8 mouse cellular contexts compared by ENCODE assay signal in genomic region chr14:20478801-20479200, GRCm38 (mm10). TPM values are rescaled to one million over a fixed set of nuclear protein-coding genes. Genes with fewer than 3 reads are reported as not detected.
DNase-seq lines count a peak whose midpoint lies in the region; ATAC-seq lines count a peak whose summit lies in the region.

No protein-coding gene starts in this region.

- no peak overlapping the region for H3K27ac ChIP-seq in midbrain, embryonic 10.5 days (replicated peaks)

- WGBS in large intestine, adult 2 months = under 1% methylated on average over 7 of the region's 7 CpGs
- 25% methylated on average over 7 of the region's 7 CpGs for WGBS in midbrain, embryonic 10.5 days

- intact Hi-C loops in heart, postnatal 14 days (cut with DNase I) = loop anchor here (1.0 kb wide), 1 partner anchor 68 kb away; the partner anchor contains the start of gene Ppp3cb

- peaks cover 24% of the 10 kb centered on the region for H3K4me1 ChIP-seq in midbrain, embryonic 10.5 days

- peak; percentile 38 for DNase-seq in CD4-positive, CD25-positive, alpha-beta regulatory T cell, adult 2 months (ENCODE audit: low read depth, low spot score)
- DNase-seq in adipocyte (ENCODE audit: low spot score) = peak; percentile 84
- peak; percentile 54 to 57 for DNase-seq in heart, postnatal 14 days
- peak; percentile 95 for DNase-seq in large intestine, adult 2 months (ENCODE audit: low read depth, low spot score)
- DNase-seq in midbrain, embryonic 10.5 days (ENCODE audit: low spot score) = no peak
- DNase-seq in thymus, postnatal 25 days = peak; percentile 24
- DNase-seq in left cerebral cortex, adult 8-10 months (ENCODE audit: low spot score in 2 of 2) = no peak

- peak; percentile 72 for ATAC-seq in erythroid progenitor cell, adult 5-6 weeks (replicated peaks; ENCODE audit: low FRiP score, poor library complexity, severe bottlenecking)

- peak overlapping the region; percentile 76 for H3K4me3 ChIP-seq in midbrain, embryonic 10.5 days

- peaks cover 13% of the 10 kb centered on the region for H3K27me3 ChIP-seq in midbrain, embryonic 10.5 days (ENCODE audit: low read depth, poor library complexity, severe bottlenecking)

- H3K9me3 ChIP-seq in midbrain, embryonic 10.5 days (replicated peaks) = no peaks in the 10 kb centered on the region

- peaks cover 5% of the 10 kb centered on the region for H3K36me3 ChIP-seq in midbrain, embryonic 10.5 days

RNA-seq across cellular contexts. Expression of gene Anxa7, which starts 1.1 kb away (rescaled TPM):
- 59.9 and 88.3 TPM in 2 replicates for total RNA-seq in erythroid progenitor cell, adult 5-6 weeks (2015; ENCODE audit: low replicate concordance)
- 60.6 and 79.3 TPM in 2 replicates for total RNA-seq in erythroid progenitor cell, adult 5-6 weeks (2017; ENCODE audit: low replicate concordance)
- total RNA-seq in heart, postnatal 14 days (2021) = 10 to 100 TPM; 50.0 to 61.0 TPM
- polyA plus RNA-seq in large intestine, adult 2 months (2012; rRNA removed) = 49.6 and 52.9 TPM in 2 replicates
- 11.8 and 15.5 TPM in 2 replicates for polyA plus RNA-seq in midbrain, embryonic 10.5 days (2016; fragmentation: Nextera tagmentation; extraction: Ambion mirVana)
- total RNA-seq in left cerebral cortex, adult 8-10 months (2022) = 10 to 100 TPM; 70.2 to 86.3 (median 74.8) TPM

RNA-seq across cellular contexts. Expression of gene Mss51, which starts 17.9 kb away (rescaled TPM):
- 8.0 and 20.2 TPM in 2 replicates for total RNA-seq in erythroid progenitor cell, adult 5-6 weeks (2015; ENCODE audit: low replicate concordance)
- 5.6 and 15.4 TPM in 2 replicates for total RNA-seq in erythroid progenitor cell, adult 5-6 weeks (2017; ENCODE audit: low replicate concordance)
- total RNA-seq in heart, postnatal 14 days (2021) = 1 to 10 TPM in 1 of 2 experiments, under 1 TPM in 1; 0.88 to 1.1 TPM
- 0.63 and 0.64 TPM in 2 replicates for polyA plus RNA-seq in large intestine, adult 2 months (2012; rRNA removed)
- polyA plus RNA-seq in midbrain, embryonic 10.5 days (2016; fragmentation: Nextera tagmentation; extraction: Ambion mirVana) = 1.1 and 1.2 TPM in 2 replicates
- total RNA-seq in left cerebral cortex, adult 8-10 months (2022) = 1 to 10 TPM in 2 of 4 experiments, under 1 TPM in 2; 0.59 to 1.8 (median 0.89) TPM

RNA-seq across cellular contexts. Expression of gene Cfap70, which starts 26.8 kb away (rescaled TPM):
- not detected in 2 replicates for total RNA-seq in erythroid progenitor cell, adult 5-6 weeks (2015; ENCODE audit: low replicate concordance)
- total RNA-seq in erythroid progenitor cell, adult 5-6 weeks (2017; ENCODE audit: low replicate concordance) = not detected in 2 replicates
- under 1 TPM; 0.12 to 0.27 TPM for total RNA-seq in heart, postnatal 14 days (2021)
- polyA plus RNA-seq in large intestine, adult 2 months (2012; rRNA removed) = 0.06 TPM in 1 of 2 replicates, not detected in the other
- 0.46 and 0.66 TPM in 2 replicates for polyA plus RNA-seq in midbrain, embryonic 10.5 days (2016; fragmentation: Nextera tagmentation; extraction: Ambion mirVana)
- total RNA-seq in left cerebral cortex, adult 8-10 months (2022) = 1 to 10 TPM; 3.1 to 4.1 (median 3.5) TPM

Comparison
In these comparisons a context has a peak if more than half of its experiments do, and no peak if none do; other contexts are left out.
1. DNase-seq: peak in CD4-positive, CD25-positive, alpha-beta regulatory T cell, adult 2 months (single experiment), adipocyte (single experiment), heart, postnatal 14 days (2 of 2), large intestine, adult 2 months (single experiment) and thymus, postnatal 25 days (single experiment); none in midbrain, embryonic 10.5 days (single experiment) and left cerebral cortex, adult 8-10 months (0 of 2).